Mouse (Mus musculus) adrenal gland, adult (tissue): ENCODE results near the gene Itpr3.

ENCODE experiments used
- DNase-seq, 2 experiments: peaks; one replicate each; pipeline ENCODE4 v3.0.0; 2022 to 2023; ENCODE audit warnings: low spot score in 1 of 2; ENCODE audit not compliant: inconsistent age in 2 of 2

Gene Itpr3

GRCm38 (mm10) chr17:27056812-27057516, at the start of gene Itpr3:
Itpr3 (plus strand) TSS chr17:27057304.
- DNase-seq: peak; percentile 85 to 93

GRCm38 (mm10) chr17:27008277-27008676, 48.8 kb upstream of the Itpr3 start:
- DNase-seq: no peak

GRCm38 (mm10) chr17:27011167-27011566, 45.9 kb upstream of the Itpr3 start:
- no peak for DNase-seq

GRCm38 (mm10) chr17:27011998-27012672, 45.0 kb upstream of the Itpr3 start:
- DNase-seq: no peak

GRCm38 (mm10) chr17:27012909-27013308, 44.2 kb upstream of the Itpr3 start:
- no peak for DNase-seq

GRCm38 (mm10) chr17:27017564-27018499, 39.3 kb upstream of the Itpr3 start:
- DNase-seq: peak; percentile 91 to 97

GRCm38 (mm10) chr17:27018555-27019196, 38.4 kb upstream of the Itpr3 start:
- peak in 1 of 2 experiments; percentile 63 for DNase-seq

- peak in 1 of 2 experiments; percentile 42 for DNase-seq
Observed at GRCm38 (mm10) chr17:27021076-27021475, 36.0 kb upstream of the Itpr3 start.

- DNase-seq: peak; percentile 62 to 82
Observed at GRCm38 (mm10) chr17:27021736-27022135, 35.4 kb upstream of the Itpr3 start.

- no peak for DNase-seq
Observed at GRCm38 (mm10) chr17:27023342-27023741, 33.8 kb upstream of the Itpr3 start.

- DNase-seq: peak in 1 of 2 experiments; percentile 25
Observed at GRCm38 (mm10) chr17:27025326-27025902, 31.7 kb upstream of the Itpr3 start.

GRCm38 (mm10) chr17:27025951-27026350, 31.2 kb upstream of the Itpr3 start:
- DNase-seq: no peak

GRCm38 (mm10) chr17:27027460-27028283, 29.4 kb upstream of the Itpr3 start:
- peak in 1 of 2 experiments; percentile 80 for DNase-seq

GRCm38 (mm10) chr17:27028284-27028795, 28.8 kb upstream of the Itpr3 start:
- peak; percentile 93 to 97 for DNase-seq

GRCm38 (mm10) chr17:27028909-27029308, 28.2 kb upstream of the Itpr3 start, which contains the start of gene Bak1:
Bak1 (minus strand) TSS chr17:27029009.
- DNase-seq: no peak

- no peak for DNase-seq
Observed at GRCm38 (mm10) chr17:27029431-27029830, 27.7 kb upstream of the Itpr3 start.

GRCm38 (mm10) chr17:27030896-27031295, 26.2 kb upstream of the Itpr3 start:
- DNase-seq: no peak

GRCm38 (mm10) chr17:27032328-27032727, 24.8 kb upstream of the Itpr3 start:
- peak in 1 of 2 experiments; percentile 36 for DNase-seq

- peak; percentile 75 to 93 for DNase-seq
Observed at GRCm38 (mm10) chr17:27032869-27033268, 24.2 kb upstream of the Itpr3 start.
